Mouse (Mus musculus) ES-Bruce4 (cell line): ENCODE data around the gene Efemp2.

Experiments
- CTCF ChIP-seq: IDR thresholded peaks from one replicate; pipeline ENCODE4 v1.8.1; 2011; ENCODE audit warnings: low read depth, low read length
- POLR2A ChIP-seq: IDR thresholded peaks from one replicate; pipeline ENCODE4 v1.8.1; 2011; ENCODE audit warnings: low read length; ENCODE audit not compliant: insufficient read depth

- TF ChIP-seq POLR2A (no peak), CTCF (no peak)
Observed at GRCm38 (mm10) chr19:5424782-5425741, 48.7 kb upstream of the Efemp2 start, which contains the start of the genes Drap1 and AI837181.
